Mouse (Mus musculus) testis, adult 2 months (tissue): ENCODE measurements around the gene Actc1.

Experiments used
- CTCF ChIP-seq: fragments of 200-500 bp; IDR thresholded peaks from 2 replicates; pipeline ENCODE4 v1.5.1; 2012; ENCODE audit warnings: low read depth, mild to moderate bottlenecking, inconsistent platforms, low read length, moderate library complexity; ENCODE audit not compliant: control insufficient read depth, insufficient read depth, insufficient replicate concordance
- POLR2A ChIP-seq: fragments of 200-500 bp; IDR thresholded peaks from 2 replicates; pipeline ENCODE4 v1.6.1; 2012; ENCODE audit warnings: low read depth, mild to moderate bottlenecking, inconsistent platforms, low read length, moderate library complexity; ENCODE audit not compliant: control insufficient read depth

- no peak for TF ChIP-seq CTCF
- TF ChIP-seq POLR2A, result no peak
Observed at GRCm38 (mm10) chr2:114018136-114018535, 35.2 kb downstream of the Actc1 start.
